Mouse (Mus musculus) midbrain, embryonic 14.5 days (tissue): ENCODE measurements around the gene Fam207a. TPM values are rescaled to one million over a fixed set of nuclear protein-coding genes. Genes with fewer than 3 reads are reported as not detected.

Experiments
- ATAC-seq: fragments of 200-750 bp; cut with Nextera tagmentation; 2 replicates; pipeline ENCODE4 v1.8.0; 2017; ENCODE audit warnings: moderate number of reproducible peaks, moderate library complexity; ENCODE audit not compliant: low FRiP score, low TSS enrichment
- DNase-seq: peaks from one replicate; pipeline ENCODE4 v3.0.0-alpha.2; 2015
- H3K27ac ChIP-seq: fragments of 300-500 bp; sonication (generic); replicated peaks from 2 replicates; pipeline ENCODE4 v1.5.1; 2014; ENCODE audit warnings: mild to moderate bottlenecking, low read depth, low read length, moderate library complexity
- H3K27me3 ChIP-seq: fragments of 300-500 bp; sonication (generic); 2 replicates; pipeline ENCODE4 v1.6.1; 2014; ENCODE audit warnings: low read length, control low read depth, mixed read lengths; ENCODE audit not compliant: control insufficient read depth, insufficient read depth
- H3K36me3 ChIP-seq: fragments of 300-500 bp; sonication (generic); 2 replicates; pipeline ENCODE4 v1.6.1; 2014; ENCODE audit warnings: low read length, control low read depth; ENCODE audit not compliant: control insufficient read depth, insufficient read depth
- H3K4me1 ChIP-seq: fragments of 300-500 bp; sonication (generic); 2 replicates; pipeline ENCODE4 v1.6.1; 2014; ENCODE audit warnings: mild to moderate bottlenecking, antibody characterized with exemption, low read length, control low read depth; ENCODE audit not compliant: control insufficient read depth, insufficient read depth
- H3K4me2 ChIP-seq: fragments of 300-500 bp; sonication (generic); 2 replicates; pipeline ENCODE4 v1.6.1; 2014; ENCODE audit warnings: mild to moderate bottlenecking, low read length, moderate library complexity
- H3K4me3 ChIP-seq: fragments of 300-500 bp; sonication (generic); replicated peaks from 2 replicates; pipeline ENCODE4 v1.5.1; 2014; ENCODE audit warnings: low read depth, low read length
- H3K9ac ChIP-seq: fragments of 300-500 bp; sonication (generic); replicated peaks from 2 replicates; pipeline ENCODE4 v1.6.1; 2014; ENCODE audit warnings: mild to moderate bottlenecking, low read length, moderate library complexity
- H3K9me3 ChIP-seq: fragments of 300-500 bp; sonication (generic); 2 replicates; pipeline ENCODE4 v1.6.1; 2016; ENCODE audit warnings: low read length, control low read depth, mixed read lengths; ENCODE audit not compliant: control insufficient read depth
- WGBS: fragments of 180-500 bp; shearing (Covaris S2); extraction: QIAGEN DNeasy Blood & Tissue Kit; methylation state at CpG from one replicate; pipeline ENCODE4 v1.1.7; 2014; 5-methylcytosine and 5-hydroxymethylcytosine counted together
- polyA plus RNA-seq: library from polyadenylated mRNA; unstranded; fragments of >200 nt; fragmentation: Nextera tagmentation; extraction: Ambion mirVana; gene quantifications from 2 replicates; pipeline ENCODE4 v1.2.1, GENCODE M21; 2014

The Fam207a gene
- polyA plus RNA-seq, 1 experiment from 2014 or later = 41.2 TPM

- Histone ChIP-seq H3K27me3 (no peaks in the 10 kb centered on the region), H3K4me2 (peak overlapping the region; percentile 60), H3K4me1 (no peaks in the 10 kb centered on the region), H3K9me3 (no peaks in the 10 kb centered on the region), H3K27ac (no peak overlapping the region), H3K9ac (peak overlapping the region; percentile 48), H3K36me3 (no peaks in the 10 kb centered on the region), H3K4me3 (peak overlapping the region; percentile 30)
- WGBS = 53% methylated on average over 12 of the region's 12 CpGs
- DNase-seq (peak; percentile 20), ATAC-seq (no peak)
Observed at GRCm38 (mm10) chr10:77522746-77523145, 7.2 kb upstream of the Fam207a start.

GRCm38 (mm10) chr10:77522021-77522731, 6.6 kb upstream of the Fam207a start:
- no peaks in the 10 kb centered on the region for H3K4me1 ChIP-seq
- H3K36me3 ChIP-seq = no peaks in the 10 kb centered on the region
- no peak overlapping the region for H3K27ac ChIP-seq
- H3K4me2 ChIP-seq = peak overlapping the region; percentile 60
- DNase-seq = peak; percentile 8
- H3K9me3 ChIP-seq = no peaks in the 10 kb centered on the region
- H3K9ac ChIP-seq = peak overlapping the region; percentile 48
- H3K4me3 ChIP-seq = peak overlapping the region; percentile 30
- WGBS = 12% methylated on average over 18 of the region's 18 CpGs
- no peaks in the 10 kb centered on the region for H3K27me3 ChIP-seq
- ATAC-seq = no peak

GRCm38 (mm10) chr10:77520497-77520896, 4.9 kb upstream of the Fam207a start:
- Histone ChIP-seq H3K9ac (no peak overlapping the region), H3K27me3 (no peaks in the 10 kb centered on the region), H3K36me3 (no peaks in the 10 kb centered on the region), H3K4me1 (peaks cover 7% of the 10 kb centered on the region), H3K27ac (no peak overlapping the region), H3K9me3 (no peaks in the 10 kb centered on the region), H3K4me3 (no peak overlapping the region), H3K4me2 (no peak overlapping the region)
- WGBS = 87% methylated on average over 5 of the region's 5 CpGs
- ATAC-seq = no peak
- no peak for DNase-seq

GRCm38 (mm10) chr10:77519191-77519590, 3.6 kb upstream of the Fam207a start:
- Histone ChIP-seq H3K4me1 (peaks cover 14% of the 10 kb centered on the region), H3K27me3 (no peaks in the 10 kb centered on the region), H3K9me3 (no peaks in the 10 kb centered on the region), H3K4me2 (no peak overlapping the region), H3K4me3 (no peak overlapping the region), H3K9ac (no peak overlapping the region), H3K36me3 (peaks cover under 1% of the 10 kb centered on the region; the same call in 1 of the 2 replicates), H3K27ac (no peak overlapping the region)
- WGBS = 83% methylated on average over 3 of the region's 3 CpGs
- ATAC-seq (no peak), DNase-seq (no peak)

- H3K4me2 ChIP-seq = no peak overlapping the region
- H3K27ac ChIP-seq = no peak overlapping the region
- H3K9ac ChIP-seq = no peak overlapping the region
- DNase-seq (no peak), ATAC-seq (no peak)
- H3K9me3 ChIP-seq = no peaks in the 10 kb centered on the region
- H3K27me3 ChIP-seq = no peaks in the 10 kb centered on the region
- no peak overlapping the region for H3K4me3 ChIP-seq
- WGBS = 91% methylated on average over 5 of the region's 5 CpGs
- peaks cover 10% of the 10 kb centered on the region for H3K36me3 ChIP-seq
- H3K4me1 ChIP-seq = peaks cover 14% of the 10 kb centered on the region
Observed at GRCm38 (mm10) chr10:77517801-77518200, 2.2 kb upstream of the Fam207a start.

GRCm38 (mm10) chr10:77517066-77517620, 1.6 kb upstream of the Fam207a start:
- Histone ChIP-seq H3K9me3 (no peaks in the 10 kb centered on the region), H3K4me3 (no peak overlapping the region), H3K27me3 (no peaks in the 10 kb centered on the region), H3K36me3 (peaks cover 17% of the 10 kb centered on the region), H3K9ac (no peak overlapping the region), H3K4me2 (no peak overlapping the region), H3K27ac (no peak overlapping the region), H3K4me1 (peaks cover 14% of the 10 kb centered on the region)
- peak; percentile 80 for DNase-seq
- peak; percentile 20; the same call in 1 of the 2 replicates for ATAC-seq
- whole genome bisulfite sequencing = 24% methylated on average over 20 of the region's 20 CpGs

- Histone ChIP-seq H3K27ac (peak overlapping the region; percentile 79), H3K9me3 (no peaks in the 10 kb centered on the region), H3K4me1 (peaks cover 14% of the 10 kb centered on the region), H3K4me2 (peak overlapping the region; percentile 94), H3K4me3 (peak overlapping the region; percentile 91), H3K27me3 (no peaks in the 10 kb centered on the region), H3K36me3 (peaks cover 24% of the 10 kb centered on the region), H3K9ac (peak overlapping the region; percentile 86)
- DNase-seq = peak; percentile 29
- ATAC-seq = 0 out of 2 replicates have a peak, but pooled peaks have one; percentile 3
- WGBS = 44% methylated on average over 14 of the region's 14 CpGs
Observed at GRCm38 (mm10) chr10:77516379-77516951, 880 bp upstream of the Fam207a start.

- Histone ChIP-seq H3K27ac (no peak overlapping the region), H3K4me3 (no peak overlapping the region), H3K27me3 (no peaks in the 10 kb centered on the region), H3K4me1 (peaks cover 7% of the 10 kb centered on the region), H3K9ac (0 out of 2 replicates have a peak overlapping the region, but pooled peaks have one; percentile 13), H3K36me3 (peaks cover 56% of the 10 kb centered on the region), H3K9me3 (no peaks in the 10 kb centered on the region), H3K4me2 (no peak overlapping the region)
- DNase-seq (no peak), ATAC-seq (no peak)
- 88% methylated on average over 15 of the region's 15 CpGs for WGBS
Observed at GRCm38 (mm10) chr10:77510225-77510982, 5.2 kb downstream of the Fam207a start.
